Mouse (Mus musculus) hindbrain, embryonic 15.5 days (tissue): ENCODE results near the gene Gja4. TPM values are rescaled to one million over a fixed set of nuclear protein-coding genes. Genes with fewer than 3 reads are reported as not detected.

ENCODE experiments used
- ATAC-seq: fragments of 200-750 bp; cut with Nextera tagmentation; 2 replicates; pipeline ENCODE4 v1.8.0; 2017; ENCODE audit warnings: low read depth, moderate number of reproducible peaks, moderate TSS enrichment; ENCODE audit not compliant: low FRiP score
- H3K27ac ChIP-seq: fragments of 300-500 bp; sonication (generic); replicated peaks from 2 replicates; pipeline ENCODE4 v1.5.1; 2015; ENCODE audit warnings: mild to moderate bottlenecking, inconsistent platforms
- H3K27me3 ChIP-seq: fragments of 300-500 bp; sonication (generic); 2 replicates; pipeline ENCODE4 v1.6.1; 2015; ENCODE audit warnings: control low read depth, inconsistent platforms
- H3K36me3 ChIP-seq: fragments of 300-500 bp; sonication (generic); 2 replicates; pipeline ENCODE4 v1.6.1; 2015; ENCODE audit warnings: control low read depth, inconsistent platforms
- H3K4me1 ChIP-seq: fragments of 300-500 bp; sonication (generic); replicated peaks from 2 replicates; pipeline ENCODE4 v1.6.1; 2015; ENCODE audit warnings: control low read depth, inconsistent platforms
- H3K4me2 ChIP-seq: fragments of 300-500 bp; sonication (generic); 2 replicates; pipeline ENCODE4 v1.6.1; 2015; ENCODE audit warnings: moderate library complexity, mild to moderate bottlenecking, inconsistent platforms
- H3K4me3 ChIP-seq: fragments of 300-500 bp; sonication (generic); 2 replicates; pipeline ENCODE4 v1.5.1; 2015; ENCODE audit warnings: mild to moderate bottlenecking, inconsistent platforms
- H3K9ac ChIP-seq: fragments of 300-500 bp; sonication (generic); 2 replicates; pipeline ENCODE4 v1.6.1; 2015; ENCODE audit warnings: inconsistent platforms
- H3K9me3 ChIP-seq: fragments of 300-500 bp; sonication (generic); 2 replicates; pipeline ENCODE4 v1.6.1; 2016; ENCODE audit warnings: control low read depth, inconsistent platforms
- WGBS: fragments of 180-500 bp; shearing (Covaris S2); methylation state at CpG from one replicate; pipeline ENCODE4 v1.1.7; 2015; 5-methylcytosine and 5-hydroxymethylcytosine counted together
- polyA plus RNA-seq: library from polyadenylated mRNA; unstranded; fragments of >200 nt; fragmentation: Nextera tagmentation; extraction: Ambion mirVana; gene quantifications from 2 replicates; pipeline ENCODE4 v1.2.1, GENCODE M21; 2015

Gja4 gene
- polyA plus RNA-seq, 1 experiment from 2014 or later = 23.2 TPM

DNA sequence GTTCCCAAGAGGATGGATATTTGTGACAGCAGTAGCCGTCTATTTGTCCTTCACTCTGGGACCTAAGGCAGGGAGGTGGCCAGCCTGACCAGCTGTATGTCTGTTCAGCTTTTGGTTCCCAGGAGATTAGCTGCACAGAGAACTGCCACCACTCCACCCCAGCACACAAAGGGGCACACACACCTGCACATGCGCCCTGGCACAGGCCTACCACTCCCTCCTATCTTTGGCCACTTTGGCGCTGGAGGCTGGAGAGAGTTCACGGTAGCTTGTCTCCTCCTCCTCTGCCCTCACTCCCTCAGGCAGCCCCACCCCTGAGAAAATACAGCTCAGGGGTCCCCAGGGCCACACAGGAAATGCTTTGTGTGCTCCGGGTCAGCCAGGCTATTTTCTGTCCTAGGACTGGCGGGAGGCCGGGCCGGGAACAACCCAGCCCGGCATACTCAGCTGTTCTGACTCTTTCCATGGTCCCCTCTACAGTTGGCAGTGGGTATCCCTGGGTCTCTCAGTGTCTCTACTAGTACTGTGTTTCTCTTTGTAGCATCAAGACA, 35.3 kb downstream of the Gja4 start:
- H3K27ac ChIP-seq = no peak overlapping the region
- no peak overlapping the region for H3K4me3 ChIP-seq
- no peaks in the 10 kb centered on the region for H3K4me1 ChIP-seq
- ATAC-seq = no peak
- H3K4me2 ChIP-seq = no peak overlapping the region
- 55% methylated on average over 9 of the region's 9 CpGs for WGBS
- no peaks in the 10 kb centered on the region for H3K27me3 ChIP-seq
- no peaks in the 10 kb centered on the region for H3K36me3 ChIP-seq
- H3K9ac ChIP-seq = no peak overlapping the region
- H3K9me3 ChIP-seq = no peaks in the 10 kb centered on the region

DNA sequence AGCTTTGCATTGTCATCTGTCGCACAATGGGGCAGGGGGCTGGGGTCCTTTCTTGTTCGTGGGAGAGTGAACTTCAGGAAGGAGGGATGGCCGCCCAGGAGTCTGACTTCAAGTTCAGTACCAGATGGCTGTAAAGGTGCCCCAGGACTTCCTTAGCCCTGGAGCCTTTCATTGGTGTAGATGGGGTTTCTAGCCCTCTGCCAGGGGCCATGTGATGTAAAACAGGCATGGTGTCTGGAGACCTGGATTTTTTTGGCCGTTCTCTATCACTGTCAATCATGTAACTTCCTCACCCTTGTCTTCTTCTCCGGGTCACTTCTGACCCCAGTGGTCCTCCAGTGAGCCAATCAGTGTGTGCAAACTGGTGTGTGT, 49.7 kb downstream of the Gja4 start:
- no peak overlapping the region for H3K4me3 ChIP-seq
- no peak for ATAC-seq
- H3K9ac ChIP-seq = no peak overlapping the region
- H3K4me1 ChIP-seq = no peaks in the 10 kb centered on the region
- no peak overlapping the region for H3K4me2 ChIP-seq
- H3K27me3 ChIP-seq = no peaks in the 10 kb centered on the region
- no peaks in the 10 kb centered on the region for H3K36me3 ChIP-seq
- H3K9me3 ChIP-seq = no peaks in the 10 kb centered on the region
- no peak overlapping the region for H3K27ac ChIP-seq
- 49% methylated on average over 5 of the region's 5 CpGs for WGBS

DNA sequence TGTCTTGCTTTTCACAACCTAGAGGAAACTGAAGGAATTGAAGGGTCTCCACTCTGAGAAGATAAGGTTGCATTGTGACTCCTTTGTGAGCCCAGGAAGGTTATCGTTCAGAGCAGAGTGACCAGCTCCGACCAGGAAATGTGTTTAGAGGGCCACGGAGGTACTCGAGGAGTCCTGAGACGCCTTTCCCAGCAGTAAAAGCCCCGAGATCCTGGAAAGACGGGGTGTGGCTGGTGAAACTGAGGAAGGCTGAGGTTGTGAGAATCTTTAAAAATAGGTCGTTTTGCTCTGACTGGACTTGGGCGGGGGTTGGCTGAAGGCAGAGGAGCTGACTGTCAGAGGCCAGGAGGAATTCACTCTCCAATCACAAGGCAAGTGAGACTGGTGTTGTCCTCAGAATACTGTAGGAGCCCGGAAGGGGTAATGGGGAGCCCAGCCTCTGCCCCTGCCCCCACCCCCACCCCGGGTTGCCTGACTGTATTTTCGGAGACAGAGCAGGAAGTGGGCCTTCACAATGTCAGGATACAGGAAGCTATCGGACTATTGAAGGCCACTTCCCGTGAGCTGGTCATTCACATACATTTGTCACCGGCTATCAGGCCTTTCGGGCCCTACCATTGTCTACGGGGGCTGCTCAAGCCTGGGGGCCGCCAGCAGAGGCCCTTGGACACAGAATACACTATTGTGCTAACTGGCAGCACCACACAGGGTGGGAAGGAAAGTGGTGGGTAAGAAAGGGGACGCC, 50.2 kb downstream of the Gja4 start:
- Histone ChIP-seq H3K9me3 (no peaks in the 10 kb centered on the region), H3K27ac (no peak overlapping the region), H3K4me2 (no peak overlapping the region), H3K36me3 (no peaks in the 10 kb centered on the region), H3K4me1 (no peaks in the 10 kb centered on the region), H3K9ac (no peak overlapping the region), H3K27me3 (no peaks in the 10 kb centered on the region), H3K4me3 (no peak overlapping the region)
- ATAC-seq = no peak
- 52% methylated on average over 19 of the region's 19 CpGs for WGBS

DNA sequence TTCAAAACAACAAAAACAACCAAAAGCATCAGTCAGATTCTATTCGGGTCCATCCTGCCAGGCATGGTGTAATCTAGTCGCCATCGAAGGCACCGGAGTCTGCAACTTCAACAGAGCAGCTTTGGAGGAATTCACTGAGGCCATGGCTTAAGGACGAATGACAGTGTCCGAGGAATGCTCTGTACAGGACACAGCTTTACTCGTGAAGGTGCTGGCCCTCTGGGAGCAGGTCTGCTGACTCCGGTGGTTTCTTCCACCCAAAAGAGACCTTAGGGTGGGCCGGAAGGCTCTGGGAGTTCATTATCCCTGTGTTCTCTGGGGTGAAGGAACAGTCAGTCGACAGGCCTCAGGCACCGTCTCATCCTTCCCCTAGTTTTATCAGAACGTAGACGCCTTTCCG, 52.2 kb downstream of the Gja4 start:
- WGBS = 94% methylated on average over 14 of the region's 14 CpGs
- Histone ChIP-seq H3K27ac (no peak overlapping the region), H3K27me3 (no peaks in the 10 kb centered on the region), H3K9me3 (no peaks in the 10 kb centered on the region), H3K4me1 (no peaks in the 10 kb centered on the region), H3K4me3 (no peak overlapping the region), H3K9ac (no peak overlapping the region), H3K4me2 (no peak overlapping the region), H3K36me3 (no peaks in the 10 kb centered on the region)
- no peak for ATAC-seq

Other genes with a start within 250 kb of the Gja4 start
- 30.3 and 36.7 TPM in 2 replicates for gene Zmym6, start 236.7 kb downstream of the Gja4 start, polyA plus RNA-seq
- 17.4 and 17.6 TPM in 2 replicates for gene Tmem35b, start 190.3 kb downstream of the Gja4 start, polyA plus RNA-seq
- 24.9 and 32.0 TPM in 2 replicates for gene Dlgap3, start 144.8 kb downstream of the Gja4 start, polyA plus RNA-seq
- gene Smim12, start 70.3 kb downstream of the Gja4 start, polyA plus RNA-seq = 53.7 and 56.6 TPM in 2 replicates
- gene Gjb3, start 16.8 kb upstream of the Gja4 start, polyA plus RNA-seq = 0.14 and 0.18 TPM in 2 replicates
- not detected in 2 replicates for gene Gjb4, start 40.0 kb upstream of the Gja4 start, polyA plus RNA-seq
- 0.12 and 0.24 TPM in 2 replicates for gene Gjb5, start 44.1 kb upstream of the Gja4 start, polyA plus RNA-seq